Mouse (Mus musculus): ENCODE results near the gene Ms4a18.

DNA sequence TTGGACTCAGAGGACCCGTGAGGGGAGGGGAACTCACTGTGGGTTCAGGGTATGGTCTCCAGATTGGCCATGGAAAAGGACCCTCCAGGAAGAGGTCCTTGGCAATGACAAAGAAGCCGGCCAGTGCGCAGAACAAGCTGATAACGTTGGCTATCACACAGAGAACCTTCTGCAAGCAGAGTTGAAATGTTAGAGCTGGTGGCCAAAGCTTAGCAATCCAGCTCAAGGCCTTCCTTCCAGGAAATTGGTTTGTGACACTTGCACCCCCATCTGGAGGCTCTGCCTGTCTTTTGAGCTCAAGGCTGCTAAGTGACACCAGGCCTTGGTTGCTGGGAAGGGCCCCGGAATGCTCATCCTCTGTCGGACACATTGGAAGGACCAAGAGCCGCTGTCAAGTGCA is 52.1 kb downstream of the Ms4a18 start:
- no peak for TF ChIP-seq CTCF (IDR thresholded peaks at IDR 0.05; ENCODE audit: low read depth)
- no peak for TF ChIP-seq EP300 (optimal IDR thresholded peaks at IDR 0.05)

Measured in stomach, postnatal 0 days (tissue).